Mouse (Mus musculus) heart, adult 2 months (tissue): Measurements from ENCODE around the gene Tecta. TPM values are rescaled to one million over a fixed set of nuclear protein-coding genes. Genes with fewer than 3 reads are reported as not detected.
A peak's percentile ranks its signal among the peaks of the same experiment; 100 is the strongest.

Source experiments
- DNase-seq, 2 experiments: peaks; one replicate each; pipeline ENCODE4 v3.0.0; 2021
- H3K27ac ChIP-seq: fragments of 200-600 bp; 2 replicates; pipeline ENCODE4 v1.8.1; 2022
- H3K27me3 ChIP-seq: fragments of 200-500 bp; 2 replicates; pipeline ENCODE4 v1.6.1; 2012; ENCODE audit warnings: mild to moderate bottlenecking, low read length, inconsistent platforms, mixed read lengths; ENCODE audit not compliant: control insufficient read depth, insufficient read depth
- H3K36me3 ChIP-seq: fragments of 200-500 bp; 2 replicates; pipeline ENCODE4 v1.6.1; 2012; ENCODE audit warnings: low read length, inconsistent platforms; ENCODE audit not compliant: control insufficient read depth, insufficient read depth
- H3K4me1 ChIP-seq: fragments of 200-500 bp; 2 replicates; pipeline ENCODE4 v1.6.1; 2011; ENCODE audit warnings: low read length; ENCODE audit not compliant: control insufficient read depth, insufficient read depth
- H3K4me3 ChIP-seq: fragments of 200-600 bp; 2 replicates; pipeline ENCODE4 v1.8.1; 2022
- H3K79me2 ChIP-seq: fragments of 200-500 bp; replicated peaks from 2 replicates; pipeline ENCODE4 v1.6.1; 2012; ENCODE audit warnings: mild to moderate bottlenecking, inconsistent platforms, low read length, moderate library complexity, mixed read lengths; ENCODE audit not compliant: control insufficient read depth, insufficient read depth
- H3K9ac ChIP-seq: fragments of 200-500 bp; 2 replicates; pipeline ENCODE4 v1.6.1; 2012; ENCODE audit warnings: low read depth, mild to moderate bottlenecking, control low read depth, inconsistent platforms, low read length, mixed read lengths
- CTCF ChIP-seq: fragments of 200-600 bp; IDR thresholded peaks from 2 replicates; pipeline ENCODE4 v1.8.1; 2022; ENCODE audit warnings: antibody characterized with exemption, mild to moderate bottlenecking, moderate library complexity
- EP300 ChIP-seq: fragments of 200-500 bp; IDR thresholded peaks from 2 replicates; pipeline ENCODE4 v1.6.1; 2011; ENCODE audit warnings: low read depth, low read length, control low read depth; ENCODE audit not compliant: insufficient read depth
- POLR2A ChIP-seq: fragments of 200-500 bp; IDR thresholded peaks from 2 replicates; pipeline ENCODE4 v1.6.1; 2011; ENCODE audit warnings: mild to moderate bottlenecking, low read depth, low read length, control low read depth; ENCODE audit not compliant: insufficient read depth
- WGBS: fragments of 180-500 bp; shearing (Covaris S2); methylation state at CpG from one replicate; pipeline ENCODE4 v1.1.7; 2018; 5-methylcytosine and 5-hydroxymethylcytosine counted together
- intact Hi-C: fragments of 180-260 bp; cut with DNase I; formaldehyde crosslinking; loops from one replicate; pipeline ENCODE4 v1.15.1; 2025
- polyA plus RNA-seq: library from polyadenylated mRNA; depleted of rRNA; stranded (reverse); fragments of >200 nt; gene quantifications from 2 replicates; pipeline ENCODE4 v1.2.3, GENCODE M21; 2012
- total RNA-seq, 2 experiments: library from RNA; stranded (reverse); gene quantifications; 2 replicates each; pipeline ENCODE4 v1.2.3; 2021

Tecta gene
- total and polyA plus RNA-seq, 3 experiments: 0.02 to 0.05 (median 0.02) TPM

DNA sequence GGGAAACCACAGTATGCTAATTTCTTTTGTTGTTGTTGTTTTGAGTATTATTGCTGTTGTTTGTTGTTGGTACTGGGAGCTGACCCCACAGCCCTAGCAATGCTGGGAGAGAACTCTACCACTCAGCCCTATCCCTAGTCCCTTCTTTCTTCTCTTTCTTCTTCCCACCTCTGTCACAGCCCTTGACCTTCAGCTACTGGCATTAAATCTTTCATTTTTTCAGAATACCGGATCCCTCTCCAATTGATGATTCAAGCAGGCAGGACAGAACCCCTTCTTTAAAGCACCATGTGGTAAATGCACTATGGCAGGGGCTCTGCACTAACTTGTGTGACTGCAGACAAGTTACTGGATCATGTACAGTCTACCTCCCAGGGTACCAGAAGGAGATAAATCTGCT, 63.2 kb downstream of the Tecta start:
- no peaks in the 10 kb centered on the region for H3K36me3 ChIP-seq
- no peak for DNase-seq
- TF ChIP-seq EP300 (no peak), CTCF (no peak), POLR2A (no peak)
- 91% methylated on average over 1 of the region's 1 CpGs for WGBS
- no peak overlapping the region for H3K4me3 ChIP-seq
- intact Hi-C loops: no loop called here
- no peaks in the 10 kb centered on the region for H3K79me2 ChIP-seq
- no peaks in the 10 kb centered on the region; the same call in 1 of the 2 replicates for H3K4me1 ChIP-seq
- no peak overlapping the region for H3K27ac ChIP-seq
- no peaks in the 10 kb centered on the region for H3K27me3 ChIP-seq
- H3K9ac ChIP-seq: no peak overlapping the region

DNA sequence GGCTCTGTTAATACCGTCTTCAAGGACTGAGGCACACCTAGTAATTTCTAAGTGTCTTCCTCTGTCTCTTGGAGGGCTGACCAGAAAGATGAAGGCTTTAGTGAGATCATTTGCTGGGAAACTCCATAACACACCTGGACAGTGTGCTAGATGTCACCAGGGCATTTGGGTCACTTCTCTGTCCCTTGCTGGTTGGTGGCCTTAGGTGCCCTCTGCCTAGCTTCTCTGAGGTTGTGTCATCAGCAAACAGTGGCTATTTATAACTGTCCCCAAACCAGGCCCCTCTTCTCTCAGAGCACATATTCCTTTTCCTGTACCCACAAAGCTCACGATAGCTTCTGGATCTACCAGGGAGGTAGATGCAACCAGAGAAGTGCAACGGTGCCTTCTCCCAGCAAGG, 64.8 kb downstream of the Tecta start:
- DNase-seq: no peak
- intact Hi-C loops: no loop called here
- Histone ChIP-seq H3K27me3 (no peaks in the 10 kb centered on the region), H3K27ac (no peak overlapping the region), H3K79me2 (no peaks in the 10 kb centered on the region), H3K4me1 (no peaks in the 10 kb centered on the region; the same call in 1 of the 2 replicates), H3K36me3 (no peaks in the 10 kb centered on the region), H3K9ac (no peak overlapping the region), H3K4me3 (no peak overlapping the region)
- WGBS: 67% methylated on average over 3 of the region's 3 CpGs
- TF ChIP-seq POLR2A: no peak
- no peak for TF ChIP-seq CTCF
- TF ChIP-seq EP300: no peak

DNA sequence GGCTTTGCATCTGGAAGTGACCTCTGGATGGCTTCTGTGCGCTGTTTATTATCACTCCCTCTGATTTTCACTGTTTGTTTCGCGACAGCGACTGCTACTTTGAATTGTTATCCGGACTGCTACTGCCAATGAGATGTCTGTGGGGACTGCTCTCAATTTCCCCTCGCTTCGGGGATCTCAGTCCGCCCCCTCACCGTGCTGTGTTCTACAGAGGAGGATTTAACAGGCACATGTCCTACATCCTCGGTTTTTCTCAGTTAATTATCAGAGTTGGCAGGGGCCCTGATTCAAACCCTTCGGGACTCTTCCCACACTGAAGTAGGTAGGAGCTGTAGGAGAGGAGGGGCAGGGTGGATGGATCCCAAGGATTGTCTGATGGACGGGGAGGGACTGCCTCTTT, 67.0 kb downstream of the Tecta start:
- H3K27ac ChIP-seq: no peak overlapping the region
- no peaks in the 10 kb centered on the region for H3K79me2 ChIP-seq
- no peaks in the 10 kb centered on the region; the same call in 1 of the 2 replicates for H3K4me1 ChIP-seq
- H3K27me3 ChIP-seq: no peaks in the 10 kb centered on the region
- no peak overlapping the region for H3K9ac ChIP-seq
- DNase-seq: no peak
- TF ChIP-seq POLR2A (no peak), EP300 (no peak), CTCF (no peak)
- intact Hi-C loops: no loop called here
- H3K4me3 ChIP-seq: no peak overlapping the region
- no peaks in the 10 kb centered on the region for H3K36me3 ChIP-seq
- 47% methylated on average over 12 of the region's 12 CpGs for WGBS

DNA sequence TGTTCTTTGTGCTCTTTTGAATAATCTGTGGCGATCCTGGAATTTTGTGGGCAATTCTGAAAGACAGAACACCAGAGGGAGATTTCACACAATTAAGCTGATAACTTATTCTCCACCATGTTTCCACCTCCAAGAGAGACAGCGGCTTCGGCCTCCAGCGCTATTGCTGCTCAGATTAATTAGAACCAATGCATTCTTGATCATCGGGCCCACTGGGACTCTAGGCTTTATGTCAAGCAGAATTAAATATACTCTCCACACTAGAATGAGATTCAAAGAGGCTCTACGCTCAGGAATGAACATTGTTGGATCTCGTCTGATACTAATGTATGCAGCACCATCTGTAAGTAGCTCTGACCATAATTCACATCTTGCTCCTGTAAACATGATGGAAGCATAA, 68.4 kb downstream of the Tecta start:
- no peaks in the 10 kb centered on the region for H3K79me2 ChIP-seq
- WGBS: 93% methylated on average over 7 of the region's 7 CpGs
- H3K27ac ChIP-seq: no peak overlapping the region
- no peak for DNase-seq
- H3K27me3 ChIP-seq: no peaks in the 10 kb centered on the region
- H3K36me3 ChIP-seq: no peaks in the 10 kb centered on the region
- no peak overlapping the region for H3K9ac ChIP-seq
- no peak for TF ChIP-seq POLR2A
- TF ChIP-seq CTCF: no peak
- no peaks in the 10 kb centered on the region; the same call in 1 of the 2 replicates for H3K4me1 ChIP-seq
- H3K4me3 ChIP-seq: no peak overlapping the region
- intact Hi-C loops: no loop called here

- Histone ChIP-seq H3K9ac (no peak overlapping the region), H3K27me3 (no peaks in the 10 kb centered on the region), H3K79me2 (no peaks in the 10 kb centered on the region), H3K4me3 (no peak overlapping the region), H3K36me3 (no peaks in the 10 kb centered on the region), H3K27ac (no peak overlapping the region), H3K4me1 (no peaks in the 10 kb centered on the region)
- TF ChIP-seq CTCF (no peak), EP300 (no peak), POLR2A (no peak)
- WGBS: 65% methylated on average over 9 of the region's 9 CpGs
- peak; percentile 41 to 66 for DNase-seq
- intact Hi-C loops: loop anchor here (5.0 kb wide), 1 partner anchor 273 kb away; no protein-coding TSS in a partner anchor
Observed at GRCm38 (mm10) chr9:42329753-42330152, 70.0 kb downstream of the Tecta start.

GRCm38 (mm10) chr9:42326688-42327440, 72.9 kb downstream of the Tecta start:
- intact Hi-C loops: loop anchor here (1.0 to 5.0 kb wide), 3 partner anchors 60 to 617 kb away; partner anchors contain the start of gene Grik4
- no peaks in the 10 kb centered on the region for H3K27me3 ChIP-seq
- no peak for DNase-seq

More at GRCm38 (mm10) chr9:42326688-42327440, 72.9 kb downstream of the Tecta start:
- Histone ChIP-seq H3K4me1 (no peaks in the 10 kb centered on the region), H3K27ac (no peak overlapping the region), H3K9ac (no peak overlapping the region), H3K79me2 (no peaks in the 10 kb centered on the region), H3K36me3 (no peaks in the 10 kb centered on the region), H3K4me3 (no peak overlapping the region)
- TF ChIP-seq CTCF: peak; percentile 81
- no peak for TF ChIP-seq POLR2A
- 25% methylated on average over 11 of the region's 11 CpGs for WGBS
